Mouse (Mus musculus): ENCODE data around the gene Pbx2.

DNA sequence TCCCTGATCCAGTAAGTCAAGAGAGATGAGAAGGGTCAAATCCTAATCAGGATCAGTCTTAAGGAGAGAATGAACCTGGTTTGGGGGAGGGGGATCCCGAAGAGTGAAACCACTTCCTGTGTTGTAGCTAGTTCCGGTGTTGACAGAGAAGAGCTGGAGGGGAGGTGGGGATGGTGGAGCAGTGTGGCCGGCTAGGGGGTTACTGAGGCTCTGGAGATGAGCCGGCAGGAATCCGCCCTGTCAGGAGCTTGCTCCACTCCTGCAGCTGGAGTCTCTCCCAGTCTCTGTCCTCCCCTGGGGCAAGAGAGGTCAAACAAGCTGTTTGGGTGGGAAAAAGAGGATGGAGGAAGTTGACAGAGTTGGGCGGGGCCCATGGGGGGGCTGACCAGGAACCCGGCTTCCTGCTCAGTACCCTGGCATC is 1.4 kb upstream of the Pbx2 start, which contains the start of gene Gpsm3:
- TF ChIP-seq MYOD1 (IDR thresholded peaks at IDR 0.05; ENCODE audit: control insufficient read depth in 1 of 3, insufficient read length in 2 of 3, low read depth in 2 of 3): no peak
- no peak for TF ChIP-seq POLR2A (IDR thresholded peaks at IDR 0.05; ENCODE audit: insufficient read length, low read depth)
- no peak for TF ChIP-seq E2F4 (IDR thresholded peaks at IDR 0.05; ENCODE audit: insufficient read depth)

All from myocyte (in vitro differentiated cells).